Mouse (Mus musculus) cerebellum, adult 2 months (tissue): Measurements from ENCODE around the gene Ube2j1.

Experiments
- CTCF ChIP-seq: fragments of 200-500 bp; IDR thresholded peaks from 2 replicates; pipeline ENCODE4 v1.5.1; 2011; ENCODE audit warnings: low read depth, mild to moderate bottlenecking, control low read depth, low read length, moderate library complexity, borderline replicate concordance; ENCODE audit not compliant: insufficient read depth
- POLR2A ChIP-seq: fragments of 200-500 bp; IDR thresholded peaks from 2 replicates; pipeline ENCODE4 v1.6.1; 2011; ENCODE audit warnings: low read length, control low read depth, borderline replicate concordance; ENCODE audit not compliant: insufficient read depth

- TF ChIP-seq POLR2A (no peak), CTCF (no peak)
These were observed 40.1 kb downstream of the Ube2j1 start for GRCm38 (mm10) chr4:33071337-33071736.
